Mouse (Mus musculus) mouse trophoblast stem cell (cell line): ENCODE measurements around the gene Itgb1bp1.

Experiments
- in situ Hi-C, 2 experiments: fragments of 300-500 bp; cut with MseI, MboI; formaldehyde crosslinking; loops; 2 replicates in 1 of 2; 3 replicates in 1 of 2; pipeline ENCODE4 v1.15.1; 2025

Gene Itgb1bp1

GRCm38 (mm10) chr12:21247711-21248392, 38.2 kb downstream of the Itgb1bp1 start:
- in situ Hi-C loops, result no loop called here

DNA sequence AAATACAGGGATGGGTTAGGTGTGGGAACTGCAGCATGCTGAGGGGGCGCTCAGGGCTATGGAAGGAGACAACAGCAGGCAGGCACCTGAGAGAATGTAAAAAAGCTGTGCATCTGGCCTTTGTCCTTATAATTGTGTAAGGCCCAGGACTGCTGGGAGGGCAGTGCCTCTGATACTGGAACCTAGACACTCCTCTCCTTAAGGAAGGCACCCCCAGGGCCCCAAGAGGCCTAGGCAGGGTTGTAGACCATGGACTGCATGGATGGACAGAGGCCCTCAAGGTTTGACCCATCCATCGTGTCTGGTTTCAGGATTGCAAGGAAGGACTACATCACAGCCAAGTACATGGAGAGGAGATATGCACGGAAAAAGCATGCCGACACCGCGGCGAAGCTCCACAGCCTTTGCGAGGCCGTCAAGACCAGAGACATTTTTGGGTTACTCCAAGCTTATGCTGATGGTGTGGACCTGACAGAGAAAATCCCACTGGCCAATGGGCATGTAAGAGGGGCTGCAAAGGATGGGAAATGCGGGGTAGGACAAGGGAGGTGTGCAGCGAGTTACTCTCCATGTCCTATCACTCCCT, 41.6 kb downstream of the Itgb1bp1 start:
- in situ Hi-C loops, result no loop called here

DNA sequence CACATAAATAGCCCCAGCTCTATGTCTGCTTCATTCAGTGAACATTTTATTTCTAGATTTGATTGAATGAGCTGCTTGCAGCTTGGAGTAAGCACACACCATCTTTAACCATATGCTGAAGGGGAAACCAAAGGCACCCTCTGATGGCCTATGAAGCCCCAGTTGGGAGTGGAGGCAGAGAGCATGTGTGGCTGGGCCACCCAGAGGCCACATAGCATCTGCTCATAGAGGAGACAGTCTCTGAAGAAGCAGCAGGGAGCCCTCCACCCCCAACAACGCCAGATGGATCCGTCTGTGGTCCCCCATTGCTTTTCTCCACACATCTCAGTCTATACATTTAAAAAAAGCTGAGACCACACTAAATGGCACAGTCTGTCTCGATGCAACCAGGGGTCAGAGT, 44.1 kb downstream of the Itgb1bp1 start:
- in situ Hi-C loops, result no loop called here

DNA sequence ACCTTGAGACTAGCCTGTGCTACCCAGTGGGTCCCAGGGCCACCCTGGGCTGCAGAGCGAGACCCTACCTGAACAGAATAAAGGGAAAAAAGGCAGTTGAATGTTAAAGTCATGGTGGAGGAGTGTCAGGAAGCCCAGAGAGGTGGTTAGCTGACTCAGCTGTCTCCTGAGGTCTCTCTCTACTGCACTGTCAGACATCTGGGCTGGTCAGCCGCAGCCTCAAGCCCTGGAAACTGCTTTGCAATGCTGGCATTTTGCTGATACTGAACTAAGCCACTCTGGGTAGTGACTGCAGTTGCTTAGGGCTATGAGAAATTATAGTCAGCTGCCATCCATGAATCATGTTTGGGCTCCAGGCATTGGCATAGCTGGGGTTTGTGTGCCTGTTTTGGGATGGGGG, 51.5 kb downstream of the Itgb1bp1 start:
- in situ Hi-C loops, result no loop called here

DNA sequence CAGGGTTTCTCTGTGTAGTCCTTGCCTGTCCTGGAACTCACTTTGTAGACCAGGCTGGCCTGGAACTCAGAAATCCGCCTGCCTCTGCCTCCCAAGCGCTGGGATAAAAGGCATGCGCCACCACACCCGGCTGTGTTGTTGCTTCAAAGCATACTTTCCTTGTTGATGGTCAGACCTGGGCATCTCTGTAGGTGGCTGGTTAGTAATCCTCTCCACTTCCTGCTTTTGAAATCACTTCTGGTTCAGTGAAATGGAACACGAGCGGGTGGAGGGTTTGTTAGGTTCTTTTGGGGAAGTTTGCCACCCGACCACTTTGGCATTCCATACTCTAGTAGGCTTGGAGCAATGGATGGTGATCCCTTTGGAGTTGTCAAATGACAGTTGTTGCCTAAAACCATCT, 52.4 kb downstream of the Itgb1bp1 start:
- in situ Hi-C loops, result no loop called here

DNA sequence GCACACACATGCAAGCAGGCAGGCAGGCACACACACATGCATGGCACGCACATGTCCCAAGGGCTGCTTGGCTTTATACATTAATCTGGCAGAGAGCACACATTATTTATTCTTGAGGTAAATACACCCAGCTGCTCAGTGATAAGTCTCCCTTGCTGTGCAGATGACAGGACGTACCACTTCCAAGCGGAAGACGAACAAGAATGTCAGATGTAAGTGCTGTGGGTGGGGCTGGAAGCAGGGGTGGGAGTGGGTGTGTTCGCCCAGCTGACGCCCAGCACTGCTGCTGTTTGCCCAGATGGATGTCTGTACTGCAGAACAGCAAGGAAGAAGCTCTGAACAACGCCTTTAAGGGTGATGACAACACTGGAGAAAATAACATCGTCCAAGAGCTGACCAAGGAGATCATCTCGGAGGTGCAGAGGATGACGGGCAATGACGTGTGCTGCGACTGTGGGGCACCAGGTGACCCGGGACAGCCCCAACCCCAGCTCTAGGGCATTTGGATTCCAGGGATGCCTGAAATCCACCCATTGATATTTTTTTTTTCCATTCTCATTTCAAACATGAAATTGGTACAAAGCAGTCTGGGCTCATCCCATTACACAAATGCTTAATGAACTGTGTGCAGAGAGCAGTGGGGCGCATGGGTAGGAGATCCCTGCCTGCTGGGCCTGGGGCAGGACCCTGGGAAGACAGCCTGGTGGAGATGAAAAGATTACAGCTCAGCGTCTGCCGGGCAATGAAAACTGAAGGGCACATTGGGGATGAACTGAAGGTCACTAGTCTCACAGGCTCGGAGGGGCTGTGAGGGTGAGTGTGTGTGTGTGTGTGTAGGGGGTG, 56.8 kb downstream of the Itgb1bp1 start:
- in situ Hi-C loops, result no loop called here

DNA sequence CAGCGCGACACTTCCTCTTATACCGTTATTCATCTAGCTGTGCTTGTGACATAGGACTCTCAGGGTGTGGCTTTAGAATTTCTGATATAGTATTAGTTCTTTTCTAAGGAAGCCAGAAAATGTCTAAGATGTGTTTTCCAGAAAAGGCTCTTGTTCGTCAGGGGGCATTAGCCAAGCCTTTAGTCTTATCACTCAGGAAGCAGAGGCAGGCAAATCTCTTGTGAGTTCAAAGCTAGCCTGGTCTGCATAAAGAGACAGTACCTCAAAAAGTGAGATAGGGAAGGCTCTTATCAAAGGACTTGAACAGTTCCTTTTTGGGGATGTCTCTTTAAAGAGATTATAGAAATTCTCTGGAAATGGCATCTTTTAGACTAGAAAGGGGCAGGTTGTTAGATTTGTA, 57.4 kb downstream of the Itgb1bp1 start:
- in situ Hi-C loops, result no loop called here

- in situ Hi-C loops, result no loop called here
These were observed 58.8 kb downstream of the Itgb1bp1 start for GRCm38 (mm10) chr12:21227076-21227980.

DNA sequence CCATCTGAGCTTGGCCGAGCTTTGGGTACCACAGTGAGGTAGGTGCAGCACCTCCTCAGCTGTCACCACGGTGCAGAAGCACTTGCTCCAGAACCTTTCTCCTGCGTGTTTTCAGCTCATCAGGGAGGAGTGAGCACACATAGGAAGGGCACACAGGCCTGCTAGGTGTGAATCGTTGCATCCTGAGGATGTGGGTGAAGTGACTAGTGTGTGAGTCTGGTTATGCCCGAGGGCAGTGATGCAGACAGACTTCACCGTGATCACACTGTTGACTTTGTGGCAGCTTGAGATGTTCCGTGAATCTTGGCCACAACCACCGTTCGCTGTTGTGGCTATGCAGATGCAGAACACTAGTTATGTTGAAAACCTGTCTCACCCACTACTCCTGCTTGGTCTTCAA, 59.8 kb downstream of the Itgb1bp1 start:
- in situ Hi-C loops, result no loop called here

- in situ Hi-C loops, result no loop called here
These were observed 60.7 kb downstream of the Itgb1bp1 start for GRCm38 (mm10) chr12:21225358-21225757.

- in situ Hi-C loops, result no loop called here
These were observed 62.2 kb downstream of the Itgb1bp1 start for GRCm38 (mm10) chr12:21223923-21224322.

GRCm38 (mm10) chr12:21220596-21220995, 65.5 kb downstream of the Itgb1bp1 start:
- in situ Hi-C loops, result no loop called here

GRCm38 (mm10) chr12:21217776-21218444, 68.2 kb downstream of the Itgb1bp1 start:
- in situ Hi-C loops, result no loop called here

GRCm38 (mm10) chr12:21214551-21215165, 71.4 kb downstream of the Itgb1bp1 start:
- in situ Hi-C loops, result no loop called here

DNA sequence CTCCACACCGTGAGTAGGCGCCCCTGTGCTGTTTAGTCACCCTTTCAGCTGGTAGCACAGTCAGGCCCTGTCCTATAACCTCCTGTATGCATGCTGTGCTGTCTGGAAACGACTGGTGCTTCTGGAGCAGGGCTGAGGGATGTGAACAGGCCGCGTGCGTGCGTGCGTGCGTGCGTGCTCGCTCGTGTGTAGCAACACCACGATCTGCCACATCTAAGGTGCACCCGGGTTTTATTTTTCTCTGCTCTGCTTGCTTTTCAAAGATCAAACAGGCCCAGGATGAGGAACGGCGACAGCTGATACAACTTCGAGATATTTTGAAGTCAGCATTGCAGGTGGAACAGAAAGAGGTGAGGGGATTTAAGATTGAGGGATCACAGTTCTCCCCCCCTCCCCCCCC, 73.2 kb downstream of the Itgb1bp1 start:
- in situ Hi-C loops, result no loop called here

GRCm38 (mm10) chr12:21209273-21209672, 76.8 kb downstream of the Itgb1bp1 start:
- in situ Hi-C loops, result no loop called here

DNA sequence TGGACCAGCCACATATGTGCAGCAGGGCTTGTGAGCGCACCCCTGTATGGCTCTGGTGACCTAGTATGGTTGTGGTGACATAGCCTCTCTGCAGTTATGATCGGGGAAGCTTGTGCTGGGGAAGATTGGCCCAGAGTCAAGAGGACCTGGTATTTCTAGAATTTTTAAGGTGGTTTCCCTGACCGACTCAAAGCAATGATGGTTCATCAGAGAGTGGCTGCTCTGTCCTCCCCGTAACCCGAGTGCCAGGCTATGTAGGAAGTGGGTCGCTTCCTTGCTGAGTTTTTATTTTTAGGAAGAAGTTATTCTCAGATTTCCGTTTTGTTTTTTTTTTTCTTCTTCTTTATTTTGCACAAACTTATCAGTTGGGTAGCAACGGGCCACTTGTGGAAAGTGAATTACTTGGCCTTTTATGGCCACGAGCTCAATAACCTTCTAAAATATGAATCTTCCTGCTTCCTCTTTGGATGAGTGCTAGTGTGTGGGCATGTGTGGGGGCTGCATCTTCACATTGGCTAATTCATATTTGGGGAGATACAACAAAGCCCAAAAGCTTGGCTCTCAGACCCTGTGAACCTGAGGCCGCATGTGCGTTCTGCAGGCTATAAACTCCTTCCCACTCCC, 77.8 kb downstream of the Itgb1bp1 start:
- in situ Hi-C loops, result no loop called here

- in situ Hi-C loops, result no loop called here
These were observed 78.7 kb downstream of the Itgb1bp1 start for GRCm38 (mm10) chr12:21207422-21207821.

DNA sequence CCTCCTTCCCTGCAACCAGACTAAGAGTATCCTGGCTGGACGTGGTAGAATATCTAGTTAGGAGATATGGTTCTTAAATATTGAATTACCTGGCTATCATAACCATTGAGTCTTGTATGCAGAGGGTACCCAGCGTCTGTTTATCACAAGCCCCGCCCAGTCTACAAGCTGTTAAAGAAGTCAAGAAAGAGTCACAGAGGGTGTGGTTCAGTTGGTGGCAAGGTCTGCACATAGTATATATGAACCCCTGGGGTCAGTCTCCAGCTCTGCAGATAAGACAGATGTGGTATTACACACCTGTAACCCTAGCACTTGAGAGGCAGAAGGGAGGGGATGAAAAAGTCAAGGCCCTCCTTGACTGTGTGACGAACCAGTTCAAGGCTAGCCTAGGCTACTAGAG, 80.3 kb downstream of the Itgb1bp1 start:
- in situ Hi-C loops, result no loop called here

- in situ Hi-C loops, result no loop called here
These were observed 81.3 kb downstream of the Itgb1bp1 start for GRCm38 (mm10) chr12:21204701-21205312.
